Mouse (Mus musculus) layer of hippocampus, adult 2 months (tissue): ENCODE results near the gene Cdc42bpb. TPM values are rescaled to one million over a fixed set of nuclear protein-coding genes. Genes with fewer than 3 reads are reported as not detected.

ENCODE experiments used
- DNase-seq, 2 experiments: peaks; one replicate each; pipeline ENCODE4 v3.0.0; 2022; ENCODE audit warnings: low spot score in 2 of 2
- H3K27ac ChIP-seq: fragments of 200-600 bp; 2 replicates; pipeline ENCODE4 v1.8.1; 2022
- H3K4me3 ChIP-seq: fragments of 200-600 bp; 2 replicates; pipeline ENCODE4 v1.8.1; 2022; ENCODE audit warnings: mild to moderate bottlenecking
- CTCF ChIP-seq: fragments of 200-600 bp; conservative IDR thresholded peaks from 2 replicates; pipeline ENCODE4 v1.8.1; 2022; ENCODE audit warnings: antibody characterized with exemption, mild to moderate bottlenecking, moderate library complexity
- total RNA-seq, 2 experiments: library from RNA; stranded (reverse); gene quantifications; 2 replicates each; pipeline ENCODE4 v1.2.3; 2021

Gene Cdc42bpb
- total RNA-seq, 2 experiments from 2014 or later: 113 to 122 TPM

DNA sequence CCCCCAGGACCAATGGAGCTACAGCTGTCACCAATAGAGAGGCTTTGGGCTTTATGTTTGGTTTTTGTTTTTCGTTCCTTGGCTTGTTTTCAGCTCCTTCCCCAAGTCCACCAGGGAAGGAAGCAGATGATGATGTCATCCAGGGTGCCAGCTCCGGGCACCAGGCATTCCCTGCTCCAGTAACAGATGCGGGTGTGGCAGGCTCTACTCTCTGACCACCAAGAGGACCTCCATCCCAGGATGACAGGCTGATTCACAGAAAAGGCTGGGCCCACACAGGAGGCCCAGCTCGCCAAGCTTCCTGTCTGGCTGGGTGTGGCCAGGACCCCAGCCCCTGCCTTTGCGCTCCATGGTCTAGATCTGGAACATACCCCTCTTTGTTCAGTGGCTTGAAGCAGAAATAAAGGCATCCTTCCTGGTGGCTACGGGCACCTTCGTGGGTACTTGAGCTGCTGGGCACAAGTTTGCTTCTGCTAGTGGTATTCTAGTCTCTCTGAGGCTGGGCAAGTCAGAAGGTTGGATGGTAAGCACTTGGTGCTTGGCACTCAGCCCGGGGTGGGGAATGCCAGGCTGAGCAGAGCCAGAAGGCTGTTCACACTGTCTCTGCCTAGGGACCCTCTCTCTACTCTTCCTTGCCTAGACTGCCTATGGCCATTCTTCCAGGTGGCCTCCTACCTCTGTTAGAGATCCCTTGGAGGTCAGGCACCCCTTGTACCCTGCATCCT is 34.3 kb upstream of the Cdc42bpb start:
- DNase-seq: no peak
- Histone ChIP-seq H3K27ac (no peak overlapping the region), H3K4me3 (no peak overlapping the region)
- no peak for TF ChIP-seq CTCF

- DNase-seq: no peak
- Histone ChIP-seq H3K27ac (no peak overlapping the region), H3K4me3 (no peak overlapping the region)
- TF ChIP-seq CTCF: no peak
Measured at GRCm38 (mm10) chr12:111409583-111409982, 32.1 kb upstream of the Cdc42bpb start.

- Histone ChIP-seq H3K4me3 (0 out of 2 replicates have a peak within 1 kb of the TSS, but pooled peaks have one; percentile 23), H3K27ac (no peak within 1 kb of the TSS)
- no peak for TF ChIP-seq CTCF
- DNase-seq: no peak
Measured at GRCm38 (mm10) chr12:111406622-111407021, 29.1 kb upstream of the Cdc42bpb start, which contains the start of gene Lbhd2. Gene Lbhd2 (plus strand): TSS chr12:111406809.

DNA sequence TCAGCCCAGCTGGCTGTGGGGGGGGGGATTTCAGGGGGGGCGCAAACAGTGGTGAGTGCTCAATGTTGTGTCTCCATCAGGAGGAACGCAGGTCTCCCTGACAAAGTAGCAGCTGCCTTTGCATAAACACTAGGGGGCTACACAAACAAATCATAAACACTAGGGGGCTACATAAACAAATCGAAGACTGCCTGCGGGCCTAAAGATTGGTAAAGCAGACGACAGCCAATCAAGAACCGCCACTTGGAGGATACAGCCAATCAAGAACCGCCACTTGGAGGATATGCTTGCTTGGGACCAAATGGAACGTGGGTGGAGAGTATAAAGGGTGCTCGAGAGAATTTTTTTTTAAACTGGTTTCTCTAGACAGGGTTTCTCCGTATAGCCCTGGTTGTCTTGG is 27.4 kb upstream of the Cdc42bpb start:
- Histone ChIP-seq H3K4me3 (no peak overlapping the region), H3K27ac (no peak overlapping the region)
- TF ChIP-seq CTCF: no peak
- DNase-seq: no peak

GRCm38 (mm10) chr12:111401454-111402184 is 24.1 kb upstream of the Cdc42bpb start:
- peak; percentile 88 for TF ChIP-seq CTCF

GRCm38 (mm10) chr12:111396997-111397396 is 19.5 kb upstream of the Cdc42bpb start:
- DNase-seq: no peak
- no peak for TF ChIP-seq CTCF
- no peak overlapping the region for H3K4me3 ChIP-seq
- H3K27ac ChIP-seq: no peak overlapping the region

More at GRCm38 (mm10) chr12:111401454-111402184, 24.1 kb upstream of the Cdc42bpb start:
- H3K27ac ChIP-seq: no peak overlapping the region
- DNase-seq: peak; percentile 67 to 78
- H3K4me3 ChIP-seq: no peak overlapping the region

DNA sequence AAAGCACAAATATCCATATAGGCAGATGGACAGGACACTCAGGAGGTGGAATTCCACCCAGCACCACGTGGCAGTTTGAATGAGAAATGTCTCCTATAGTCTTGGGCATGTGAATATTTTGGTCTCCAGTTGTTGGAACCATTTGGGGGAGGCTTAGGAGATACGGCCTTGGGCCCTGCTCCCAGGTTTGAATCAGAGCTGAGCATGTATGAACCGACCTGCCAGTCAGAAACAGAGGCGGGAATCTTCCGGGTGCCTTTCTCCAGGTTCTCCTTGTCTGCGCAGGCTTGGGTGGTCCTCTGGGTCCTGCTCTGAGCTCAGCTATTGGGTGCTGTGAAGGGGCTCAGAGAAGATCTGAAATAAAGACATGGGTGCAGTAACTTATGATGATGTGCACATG is 16.5 kb upstream of the Cdc42bpb start:
- DNase-seq: no peak
- no peak overlapping the region for H3K27ac ChIP-seq
- H3K4me3 ChIP-seq: no peak overlapping the region
- no peak for TF ChIP-seq CTCF

DNA sequence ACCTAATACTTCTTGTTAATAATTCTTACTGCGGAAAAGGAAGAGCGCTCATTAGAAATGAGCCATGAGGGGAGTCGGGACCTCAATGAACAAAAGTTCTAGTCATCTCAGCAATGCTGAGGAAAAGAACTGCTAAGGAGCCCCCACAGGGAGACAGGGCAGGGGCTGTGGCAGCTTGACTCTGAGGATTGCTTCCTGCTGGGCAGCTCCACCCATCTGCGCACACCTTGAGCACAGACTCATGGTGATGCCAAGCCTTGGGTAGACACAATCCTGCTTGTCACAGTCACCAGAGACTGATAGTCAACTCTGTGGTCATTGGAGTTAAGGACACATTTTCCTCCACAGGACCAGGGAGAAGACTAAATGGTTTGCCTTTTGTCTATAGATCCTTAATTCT is 9.6 kb upstream of the Cdc42bpb start:
- DNase-seq: no peak
- no peak overlapping the region for H3K27ac ChIP-seq
- no peak for TF ChIP-seq CTCF
- H3K4me3 ChIP-seq: no peak overlapping the region

DNA sequence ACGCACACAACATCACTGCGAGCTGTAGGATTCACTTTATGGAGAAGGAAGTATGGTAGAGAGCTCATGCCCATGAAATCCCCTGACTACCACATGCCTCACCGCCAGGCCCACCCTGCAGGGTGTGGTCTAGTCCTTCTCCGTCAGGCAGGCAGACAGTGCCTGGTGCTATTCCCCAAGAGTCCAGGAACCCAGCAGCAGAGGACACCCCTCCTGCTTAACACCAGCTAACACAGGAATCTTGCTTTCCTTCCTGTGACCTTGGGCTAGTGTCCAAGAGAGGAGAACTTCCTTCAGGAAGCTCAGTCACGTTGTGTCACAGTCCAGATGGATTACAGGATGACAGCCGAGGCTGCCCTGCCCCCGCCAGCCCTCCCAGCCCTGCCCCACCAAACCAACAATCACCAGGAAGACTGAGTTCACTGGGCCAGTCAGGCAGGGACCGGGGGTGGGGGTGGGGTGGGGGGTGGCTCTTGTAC is 9.2 kb upstream of the Cdc42bpb start:
- no peak overlapping the region for H3K27ac ChIP-seq
- TF ChIP-seq CTCF: no peak
- no peak for DNase-seq
- H3K4me3 ChIP-seq: no peak overlapping the region

DNA sequence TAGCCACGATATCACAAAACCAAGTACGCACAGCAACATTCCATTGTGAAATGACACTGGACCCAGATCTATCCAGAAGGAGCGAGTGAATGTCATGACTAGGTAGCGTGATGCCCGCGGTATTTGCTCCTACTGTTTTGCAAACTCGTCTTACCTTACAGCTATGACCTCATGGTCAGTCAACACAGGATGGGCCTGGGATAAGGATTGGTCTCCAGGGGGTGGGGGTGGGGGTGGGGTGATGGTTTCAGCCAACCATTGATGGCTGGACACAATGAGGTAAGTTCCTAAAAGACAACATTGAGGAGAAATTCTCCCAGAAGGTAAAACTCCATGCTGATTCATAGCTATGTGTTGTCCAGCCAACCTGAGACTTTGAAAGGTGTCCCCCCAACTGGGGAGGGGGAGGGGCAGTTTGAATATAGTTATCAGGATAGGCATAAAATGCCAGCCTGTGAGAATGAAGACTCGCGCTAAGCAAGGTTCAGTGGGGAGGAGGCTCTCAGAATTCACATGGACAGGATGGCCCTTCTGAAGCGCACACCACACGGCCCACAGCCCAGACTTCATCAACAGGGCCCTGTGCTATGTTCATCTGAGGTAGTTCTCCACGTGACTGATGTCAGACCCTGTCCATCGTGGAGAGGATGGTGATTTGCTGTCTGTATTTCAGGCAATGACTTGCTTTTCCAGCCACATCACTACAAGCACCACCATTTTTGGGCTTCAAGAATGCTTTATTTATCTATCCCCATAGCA is 8.5 kb upstream of the Cdc42bpb start:
- TF ChIP-seq CTCF: no peak
- Histone ChIP-seq H3K4me3 (no peak overlapping the region), H3K27ac (no peak overlapping the region)
- DNase-seq: no peak

GRCm38 (mm10) chr12:111378812-111379211 is 1.3 kb upstream of the Cdc42bpb start:
- Histone ChIP-seq H3K4me3 (peak overlapping the region; percentile 92; the same call in 1 of the 2 replicates), H3K27ac (peak overlapping the region; percentile 99; the same call in 1 of the 2 replicates)
- TF ChIP-seq CTCF: no peak
- DNase-seq: no peak

DNA sequence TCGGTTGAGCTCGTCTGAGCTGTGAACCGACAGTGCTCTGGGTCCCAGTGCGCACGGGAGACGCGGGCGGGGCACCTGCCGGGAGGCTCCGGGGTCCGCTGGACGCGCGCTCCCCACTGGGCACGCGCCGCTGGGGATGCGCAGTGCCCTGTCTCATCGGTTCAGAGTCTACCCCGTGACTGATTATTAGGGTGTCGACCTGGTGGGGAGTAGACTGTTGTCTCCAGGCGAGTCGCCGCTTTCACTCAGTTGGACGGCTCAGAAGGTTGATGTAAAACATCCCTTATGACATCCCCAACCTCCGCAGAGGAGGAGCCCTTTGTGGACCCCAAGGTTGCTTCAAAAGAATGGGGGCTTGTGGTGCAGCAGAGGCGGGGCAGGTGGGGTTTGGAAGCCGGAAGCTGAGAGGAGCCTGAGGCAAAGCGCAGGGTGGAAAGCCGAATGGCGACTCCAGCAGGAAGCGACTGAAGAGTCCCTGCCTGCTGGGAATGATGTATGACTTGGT is 520 bp upstream of the Cdc42bpb start:
- Histone ChIP-seq H3K27ac (peak overlapping the region; percentile 99), H3K4me3 (peak overlapping the region; percentile 92)
- DNase-seq: no peak
- no peak; the same call in 1 of the 2 replicates for TF ChIP-seq CTCF

DNA sequence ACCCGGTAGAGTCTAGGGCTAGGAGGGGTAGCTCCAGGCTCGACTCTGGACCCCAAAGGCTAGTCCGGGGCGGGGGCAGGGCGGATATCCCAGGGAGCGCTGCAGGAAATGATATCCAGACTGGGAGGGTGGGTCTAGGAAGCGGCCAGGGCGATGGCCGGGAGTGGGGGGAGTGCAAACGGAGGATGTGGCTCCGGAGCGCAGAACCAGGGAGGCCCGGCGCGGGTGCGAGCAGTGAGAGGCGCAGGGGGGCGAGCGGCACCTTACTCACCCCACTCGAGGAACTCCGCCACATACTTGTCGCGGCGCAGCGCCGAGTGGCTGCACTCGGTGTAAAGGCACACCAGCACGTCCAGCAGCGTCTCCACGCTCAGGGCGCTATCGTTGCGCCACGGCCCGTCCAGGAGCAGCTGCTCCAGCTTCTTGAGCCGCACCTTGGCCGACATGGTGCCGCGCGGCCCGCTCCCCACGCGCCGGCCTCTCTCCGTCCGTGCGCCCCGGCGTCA is 639 bp downstream of the Cdc42bpb start:
- peak in 1 of 2 experiments; percentile 24 for DNase-seq
- TF ChIP-seq CTCF: no peak
- Histone ChIP-seq H3K27ac (peak overlapping the region; percentile 99), H3K4me3 (peak overlapping the region; percentile 92)
